22 mouse cellular contexts compared by ENCODE assay signal in the genomic region with DNA sequence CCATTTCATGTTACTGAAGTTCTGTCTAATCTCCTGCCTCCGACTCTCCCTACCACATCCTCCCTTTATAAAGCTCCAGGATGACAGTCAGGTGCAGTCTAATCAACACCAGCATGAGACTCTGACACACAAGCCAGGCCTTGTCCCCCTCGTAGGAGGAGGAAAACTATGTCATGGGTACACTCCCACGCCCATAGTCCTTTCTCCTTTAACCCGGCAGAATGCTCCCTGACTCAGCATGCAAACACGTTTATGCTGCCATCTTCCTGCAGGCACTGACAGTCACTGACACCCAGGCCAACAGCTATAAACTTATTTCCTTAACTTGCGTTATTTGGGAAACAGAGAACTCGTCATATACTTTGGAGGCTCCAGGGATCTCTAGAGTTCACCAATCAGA. TPM values are rescaled to one million over a fixed set of nuclear protein-coding genes. Genes with fewer than 3 reads are reported as not detected.
A peak's percentile ranks its signal among the peaks of the same experiment; 100 is the strongest.
DNase-seq lines count a peak whose midpoint lies in the region; ATAC-seq lines count a peak whose summit lies in the region.
"Had no signal": no experiment of that assay in that cellular context is flagged by ENCODE, and none has a peak within 500 bp of the region (broad histone marks: within the 10 kb centered on the region; RNA-seq: fewer than 3 reads in every experiment).

No protein-coding gene starts in this region.

- H3K9me3 ChIP-seq in embryonic facial prominence, embryonic 10.5 days: peaks cover 10% of the 10 kb centered on the region
- H3K9me3 ChIP-seq in intestine, embryonic 14.5 days (ENCODE audit: control insufficient read depth, low read length): no peaks in the 10 kb centered on the region
- no peaks in the 10 kb centered on the region; the same call in 1 of the 2 replicates for H3K9me3 ChIP-seq in limb, embryonic 10.5 days (replicated peaks)
- H3K9me3 ChIP-seq: embryonic facial prominence, embryonic 13.5 days; forebrain, embryonic 13.5 days; hindbrain, embryonic 12.5 days had no signal

- 68% methylated on average over 7 of the region's 7 CpGs for WGBS in embryonic facial prominence, embryonic 10.5 days
- 56% methylated on average over 7 of the region's 7 CpGs for WGBS in intestine, embryonic 14.5 days
- WGBS in limb, embryonic 10.5 days: 63% methylated on average over 7 of the region's 7 CpGs

- no peak overlapping the region for H3K9ac ChIP-seq in intestine, embryonic 14.5 days (ENCODE audit: low read length)
- H3K9ac ChIP-seq: embryonic facial prominence, embryonic 13.5 days; forebrain, embryonic 13.5 days; hindbrain, embryonic 12.5 days had no signal

- peak; percentile 38; the same call in 1 of the 2 replicates for ATAC-seq in intestine, embryonic 14.5 days (replicated peaks; ENCODE audit: low FRiP score, low TSS enrichment, low read depth)
- ATAC-seq: CD4-positive, CD25-positive, alpha-beta regulatory T cell, adult 4 months; forebrain, embryonic 13.5 days; hindbrain, embryonic 16.5 days had no signal

- H3K36me3 ChIP-seq in embryonic facial prominence, embryonic 10.5 days (replicated peaks): no peaks in the 10 kb centered on the region
- no peaks in the 10 kb centered on the region for H3K36me3 ChIP-seq in intestine, embryonic 14.5 days (ENCODE audit: control insufficient read depth, insufficient read depth, low read length)
- no peaks in the 10 kb centered on the region for H3K36me3 ChIP-seq in limb, embryonic 10.5 days
- H3K36me3 ChIP-seq: embryonic facial prominence, embryonic 13.5 days; G1E; hindbrain, embryonic 12.5 days had no signal

- peak; percentile 12 for DNase-seq in CD4-positive helper T cell, adult 2 months (ENCODE audit: low read depth, low spot score)
- no peak for DNase-seq in embryonic facial prominence, embryonic 10.5 days (ENCODE audit: low spot score)
- DNase-seq in intestine, embryonic 14.5 days (ENCODE audit: low spot score): no peak
- DNase-seq in limb, embryonic 10.5 days (ENCODE audit: low spot score): no peak
- DNase-seq in lung, postnatal 10 days: no peak
- DNase-seq in layer of hippocampus, adult 11-12 months (ENCODE audit: low spot score): no peak
- DNase-seq in cerebellum, adult 11 months: no peak
- DNase-seq: adrenal gland, postnatal 25 days; cerebellum, adult 8-10 months; cerebellum, postnatal 14 days; heart, adult 18-20 months; heart, postnatal 10 days; heart, postnatal 4 days; kidney, adult 11 months had no signal

- no peak overlapping the region for H3K4me3 ChIP-seq in embryonic facial prominence, embryonic 10.5 days
- H3K4me3 ChIP-seq in intestine, embryonic 14.5 days (ENCODE audit: low read depth, low read length): no peak overlapping the region
- no peak overlapping the region for H3K4me3 ChIP-seq in limb, embryonic 10.5 days
- H3K4me3 ChIP-seq: embryonic facial prominence, embryonic 13.5 days; forebrain, embryonic 13.5 days; gastrocnemius, adult 2 months; heart, embryonic 10.5 days; hindbrain, embryonic 12.5 days had no signal

- 0 out of 2 replicates have a peak overlapping the region, but pooled peaks have one; percentile 26 for H3K27ac ChIP-seq in embryonic facial prominence, embryonic 10.5 days (replicated peaks)
- no peak overlapping the region for H3K27ac ChIP-seq in intestine, embryonic 14.5 days (ENCODE audit: low read depth)
- H3K27ac ChIP-seq in limb, embryonic 10.5 days: peak overlapping the region; percentile 66; the same call in 1 of the 2 replicates
- H3K27ac ChIP-seq: embryonic facial prominence, embryonic 13.5 days; forebrain, embryonic 13.5 days; gastrocnemius, adult 2 months; hindbrain, embryonic 12.5 days had no signal

- H3K4me1 ChIP-seq in embryonic facial prominence, embryonic 10.5 days: peaks cover 54% of the 10 kb centered on the region
- H3K4me1 ChIP-seq in intestine, embryonic 14.5 days (replicated peaks; ENCODE audit: control insufficient read depth, insufficient read depth, low read length): peaks cover 9% of the 10 kb centered on the region; the same call in 1 of the 2 replicates
- peaks cover 66% of the 10 kb centered on the region for H3K4me1 ChIP-seq in limb, embryonic 10.5 days
- H3K4me1 ChIP-seq: forebrain, embryonic 13.5 days had no signal

- H3K27me3 ChIP-seq in embryonic facial prominence, embryonic 10.5 days (replicated peaks; ENCODE audit: low read depth, poor library complexity, severe bottlenecking): peaks cover 28% of the 10 kb centered on the region; the same call in 1 of the 2 replicates
- H3K27me3 ChIP-seq in intestine, embryonic 14.5 days (replicated peaks; ENCODE audit: control insufficient read depth, insufficient read depth, low read length): no peaks in the 10 kb centered on the region
- H3K27me3 ChIP-seq in limb, embryonic 10.5 days (ENCODE audit: low read depth, poor library complexity, severe bottlenecking): peaks cover 75% of the 10 kb centered on the region
- H3K27me3 ChIP-seq: forebrain, embryonic 13.5 days; hindbrain, embryonic 12.5 days had no signal

- H3K4me2 ChIP-seq in intestine, embryonic 14.5 days (ENCODE audit: low read length): no peak overlapping the region
- H3K4me2 ChIP-seq: embryonic facial prominence, embryonic 13.5 days; forebrain, embryonic 13.5 days; hindbrain, embryonic 12.5 days had no signal

RNA-seq across cellular contexts. Expression of gene Pkdcc, which starts 33.5 kb away (rescaled TPM):
- polyA plus RNA-seq in embryonic facial prominence, embryonic 10.5 days (2016; fragmentation: Nextera tagmentation; extraction: Ambion mirVana): 15.1 and 17.5 TPM in 2 replicates
- 33.3 and 44.2 TPM in 2 replicates for polyA plus RNA-seq in intestine, embryonic 14.5 days (2014; fragmentation: Nextera tagmentation; extraction: Ambion mirVana)
- polyA plus RNA-seq in limb, embryonic 10.5 days (2016; fragmentation: Nextera tagmentation; extraction: Ambion mirVana): 32.4 and 34.8 TPM in 2 replicates
- polyA plus RNA-seq: CD4-positive, CD25-positive, alpha-beta regulatory T cell, adult 4 months; G1E had no signal
